Mouse (Mus musculus): Measurements from ENCODE around the gene Gm7694.

GRCm38 (mm10) chr1:170351080-170351479, 44.9 kb upstream of the Gm7694 start:
- no peak for TF ChIP-seq GATA1 (IDR thresholded peaks at IDR 0.05; ENCODE audit: borderline replicate concordance, low read length)
- no peak for TF ChIP-seq FLI1 (IDR thresholded peaks at IDR 0.05; ENCODE audit: low read length)
